Mouse (Mus musculus): Measurements from ENCODE around the gene Slc16a12.

The Slc16a12 gene

GRCm38 (mm10) chr19:34623781-34624180 is 123.3 kb downstream of the Slc16a12 start:
- in situ Hi-C loops (cut with MboI; ENCODE audit: unreplicated experiment in 2 of 2) = no loop called here

- in situ Hi-C loops (cut with MboI; ENCODE audit: unreplicated experiment in 2 of 2) = no loop called here
These were observed 126.2 kb downstream of the Slc16a12 start for GRCm38 (mm10) chr19:34620871-34621270.

All from v-Abl transformed pro-B cells (cell line).